Mouse (Mus musculus): ENCODE measurements at regions not wholly inside any gene's neighbourhood (a gene's known extent, or its start where the extent isn't known, plus 50 kb on each side); places are given as distances from the start of the nearest gene placed in this dataset.

GRCm38 (mm10) chr15:52242890-52243289 lies 1641.8 kb upstream of the Gm7489 start:
- no peak for DNase-seq (ENCODE audit: low spot score in 2 of 2)

All from left cerebral cortex, adult 18-20 months (tissue).